Mouse (Mus musculus): ENCODE results near the gene Krt80. TPM values are rescaled to one million over a fixed set of nuclear protein-coding genes. Genes with fewer than 3 reads are reported as not detected.

Gene Krt80
- total and polyA plus RNA-seq, 3 experiments, result 0.20 TPM; not detected in 2

GRCm38 (mm10) chr15:101392251-101392650 is 22.3 kb upstream of the Krt80 start:
- in situ Hi-C loops (cut with MboI; ENCODE audit: low pct_ligation_motif_present, low pct_unique_long_range_greater_than_20kb, low sequenced_read_pairs) (no loop called here), dilution Hi-C loops (cut with MboI; ENCODE audit: extremely low pct_ligation_motif_present, extremely low pct_unique_long_range_greater_than_20kb, low sequenced_read_pairs) (no loop called here)
- TF ChIP-seq NELFE (IDR thresholded peaks at IDR 0.05; ENCODE audit: low read depth, low read length) (no peak), UBTF (IDR thresholded peaks at IDR 0.05; ENCODE audit: low read depth, low read length) (no peak), EP300 (IDR thresholded peaks at IDR 0.05; ENCODE audit: low read length) (no peak), MAZ (IDR thresholded peaks at IDR 0.05; ENCODE audit: low read depth, low read length) (no peak), ELF1 (IDR thresholded peaks at IDR 0.05; ENCODE audit: low read depth, low read length) (no peak), ZKSCAN1 (IDR thresholded peaks at IDR 0.05; ENCODE audit: borderline replicate concordance, low read depth, low read length) (no peak), CHD2 (IDR thresholded peaks at IDR 0.05; ENCODE audit: low read length) (no peak), NRF1 (IDR thresholded peaks at IDR 0.05; ENCODE audit: low read depth, low read length) (no peak), RAD21 (IDR thresholded peaks at IDR 0.05; ENCODE audit: low read depth, low read length) (no peak), JUN (IDR thresholded peaks at IDR 0.05; ENCODE audit: insufficient read depth, low read depth, low read length) (no peak), IRF4 (IDR thresholded peaks at IDR 0.05; ENCODE audit: low read depth, low read length) (no peak), MEF2A (IDR thresholded peaks at IDR 0.05; ENCODE audit: borderline replicate concordance, low read depth, low read length) (no peak), POLR2A (IDR thresholded peaks at IDR 0.05; ENCODE audit: low read depth, low read length) (no peak), KAT2A (IDR thresholded peaks at IDR 0.05; ENCODE audit: insufficient replicate concordance, low read length) (no peak)
- Histone ChIP-seq H3K27me3 (replicated peaks) (peaks cover 74% of the 10 kb centered on the region), H3K79me2 (replicated peaks; ENCODE audit: control insufficient read depth, extremely low read depth, insufficient read depth, poor library complexity, severe bottlenecking) (no peaks in the 10 kb centered on the region), H3K4me2 (ENCODE audit: insufficient read depth, low read depth, poor library complexity, severe bottlenecking) (no peak overlapping the region), H3K9ac (ENCODE audit: insufficient read depth, low read depth) (no peak overlapping the region), H3K4me3 (replicated peaks in 1 of 3; ENCODE audit: low read depth in 2 of 3, low read length in 2 of 3, poor library complexity in 1 of 3) (no peak overlapping the region), H3K36me3 (replicated peaks in 1 of 2; ENCODE audit: control insufficient read depth in 1 of 2, insufficient read depth in 1 of 2, low read length in 1 of 2) (no peaks in the 10 kb centered on the region), H3K9me3 (replicated peaks; ENCODE audit: low read length) (no peaks in the 10 kb centered on the region), H3K27ac (ENCODE audit: insufficient read depth, low read depth) (no peak overlapping the region), H3K4me1 (ENCODE audit: control insufficient read depth in 1 of 2, insufficient read depth in 2 of 2) (peaks cover 0 to 12% of the 10 kb centered on the region in 2 experiments; a peak in 2 of 4 replicates)
- no peak for DNase-seq (ENCODE audit: extremely low read depth)

DNA sequence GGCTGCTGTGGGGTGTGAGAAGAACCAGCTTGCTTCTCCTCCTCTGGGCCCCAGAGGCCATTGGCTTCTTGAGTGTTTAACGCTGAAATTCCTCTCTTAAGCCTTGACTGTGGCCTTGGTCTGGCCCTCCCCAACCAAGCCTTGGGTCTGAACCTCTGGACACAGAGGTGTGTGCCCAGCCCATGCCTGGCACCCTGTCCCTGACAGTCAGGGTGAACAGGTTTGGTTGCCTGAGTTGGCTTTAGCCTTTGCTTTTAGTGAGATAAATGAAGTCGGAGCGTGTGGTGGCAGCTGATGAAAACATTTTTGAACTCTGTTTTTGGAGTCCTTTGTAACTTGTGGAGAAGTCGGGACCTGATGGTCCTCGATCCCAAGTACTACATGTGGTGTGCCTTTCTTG is 20.2 kb upstream of the Krt80 start:
- Histone ChIP-seq H3K27me3 (replicated peaks) (peaks cover 65% of the 10 kb centered on the region), H3K9me3 (replicated peaks; ENCODE audit: low read length) (no peaks in the 10 kb centered on the region), H3K4me3 (replicated peaks in 1 of 3; ENCODE audit: low read depth in 2 of 3, low read length in 2 of 3, poor library complexity in 1 of 3) (no peak overlapping the region), H3K9ac (ENCODE audit: insufficient read depth, low read depth) (no peak overlapping the region), H3K79me2 (replicated peaks; ENCODE audit: control insufficient read depth, extremely low read depth, insufficient read depth, poor library complexity, severe bottlenecking) (no peaks in the 10 kb centered on the region), H3K36me3 (replicated peaks in 1 of 2; ENCODE audit: control insufficient read depth in 1 of 2, insufficient read depth in 1 of 2, low read length in 1 of 2) (no peaks in the 10 kb centered on the region), H3K27ac (ENCODE audit: insufficient read depth, low read depth) (no peak overlapping the region), H3K4me2 (ENCODE audit: insufficient read depth, low read depth, poor library complexity, severe bottlenecking) (no peak overlapping the region), H3K4me1 (ENCODE audit: control insufficient read depth in 1 of 2, insufficient read depth in 2 of 2) (peaks cover 0 to 26% of the 10 kb centered on the region in 2 experiments; a peak in 2 of 4 replicates)
- dilution Hi-C loops (cut with MboI; ENCODE audit: extremely low pct_ligation_motif_present, extremely low pct_unique_long_range_greater_than_20kb, low sequenced_read_pairs) (no loop called here), in situ Hi-C loops (cut with MboI; ENCODE audit: low pct_ligation_motif_present, low pct_unique_long_range_greater_than_20kb, low sequenced_read_pairs) (no loop called here)
- DNase-seq (ENCODE audit: extremely low read depth), result no peak
- no peak for TF ChIP-seq SMC3 (IDR thresholded peaks at IDR 0.05; ENCODE audit: low read depth, low read length)
- TF ChIP-seq BHLHE40 (IDR thresholded peaks at IDR 0.05; ENCODE audit: low read depth, low read length), result no peak
- TF ChIP-seq ZNF384 (IDR thresholded peaks at IDR 0.05; ENCODE audit: low read depth, low read length), result no peak
- TF ChIP-seq ZMIZ1 (IDR thresholded peaks at IDR 0.05; ENCODE audit: low read depth, low read length), result no peak
- TF ChIP-seq GABPA (IDR thresholded peaks at IDR 0.05; ENCODE audit: insufficient replicate concordance, low read depth, low read length), result no peak
- no peak for TF ChIP-seq E2F4 (IDR thresholded peaks at IDR 0.05; ENCODE audit: insufficient replicate concordance, low read depth, low read length)
- TF ChIP-seq NELFE (IDR thresholded peaks at IDR 0.05; ENCODE audit: low read depth, low read length), result no peak
- TF ChIP-seq ZC3H11A (IDR thresholded peaks at IDR 0.05; ENCODE audit: low read depth, low read length), result no peak
- TF ChIP-seq RCOR1 (conservative IDR thresholded peaks at IDR 0.05; ENCODE audit: low read depth, low read length), result no peak
- TF ChIP-seq MAX (IDR thresholded peaks at IDR 0.05; ENCODE audit: low read length), result no peak
- no peak for TF ChIP-seq HCFC1 (IDR thresholded peaks at IDR 0.05; ENCODE audit: low read depth, low read length)
- TF ChIP-seq EP300 (IDR thresholded peaks at IDR 0.05; ENCODE audit: low read length), result no peak
- no peak for TF ChIP-seq MAZ (IDR thresholded peaks at IDR 0.05; ENCODE audit: low read depth, low read length)
- no peak for TF ChIP-seq JUND (conservative IDR thresholded peaks at IDR 0.05; ENCODE audit: low read depth, low read length)
- no peak for TF ChIP-seq CHD2 (IDR thresholded peaks at IDR 0.05; ENCODE audit: low read length)
- no peak for TF ChIP-seq IRF4 (IDR thresholded peaks at IDR 0.05; ENCODE audit: low read depth, low read length)
